Mouse (Mus musculus) lung, adult 2 months (tissue): ENCODE results near the gene Abca5.

ENCODE experiments used
- CTCF ChIP-seq: fragments of 200-500 bp; IDR thresholded peaks from 2 replicates; pipeline ENCODE4 v1.5.1; 2011; ENCODE audit warnings: mild to moderate bottlenecking, low read length, control low read depth; ENCODE audit not compliant: insufficient read depth
- POLR2A ChIP-seq: fragments of 200-500 bp; IDR thresholded peaks from 2 replicates; pipeline ENCODE4 v1.6.1; 2011; ENCODE audit warnings: low read depth, mild to moderate bottlenecking, control low read depth, low read length, borderline replicate concordance; ENCODE audit errors: extremely low read depth

DNA sequence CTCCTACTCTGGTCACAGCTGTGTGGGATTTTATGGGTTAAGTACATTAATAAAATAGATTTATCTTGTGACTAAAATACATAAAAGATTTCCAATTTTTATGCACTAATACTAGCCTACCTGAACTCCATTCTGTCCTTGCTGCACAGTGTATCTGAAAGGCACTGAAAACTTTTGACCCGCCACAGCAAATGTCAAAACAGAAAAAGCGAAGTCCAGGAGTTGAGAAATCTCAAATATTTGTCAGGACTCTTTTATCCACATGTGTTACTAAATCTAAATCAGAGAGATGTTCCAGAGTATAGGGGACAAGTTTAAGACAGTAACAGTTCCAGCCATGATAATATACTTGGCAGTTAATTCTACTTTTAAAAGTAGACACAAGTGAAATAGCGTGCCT is 85.3 kb downstream of the Abca5 start:
- TF ChIP-seq CTCF = no peak
- TF ChIP-seq POLR2A = no peak
